Mouse (Mus musculus) small intestine, adult 2 months (tissue): ENCODE measurements at regions not wholly inside any gene's neighbourhood (a gene's known extent, or its start where the extent isn't known, plus 50 kb on each side); places are given as distances from the start of the nearest gene placed in this dataset.

Experiments
- CTCF ChIP-seq: fragments of 200-500 bp; IDR thresholded peaks from 2 replicates; pipeline ENCODE4 v1.5.1; 2012; ENCODE audit warnings: low read depth, mild to moderate bottlenecking, control low read depth, inconsistent platforms, low read length, moderate library complexity, mixed read lengths; ENCODE audit not compliant: insufficient replicate concordance, insufficient read length; ENCODE audit errors: extremely low read depth
- POLR2A ChIP-seq: fragments of 200-500 bp; IDR thresholded peaks from 2 replicates; pipeline ENCODE4 v1.6.1; 2012; ENCODE audit warnings: low read depth, mild to moderate bottlenecking, control low read depth, inconsistent platforms, low read length, moderate library complexity

DNA sequence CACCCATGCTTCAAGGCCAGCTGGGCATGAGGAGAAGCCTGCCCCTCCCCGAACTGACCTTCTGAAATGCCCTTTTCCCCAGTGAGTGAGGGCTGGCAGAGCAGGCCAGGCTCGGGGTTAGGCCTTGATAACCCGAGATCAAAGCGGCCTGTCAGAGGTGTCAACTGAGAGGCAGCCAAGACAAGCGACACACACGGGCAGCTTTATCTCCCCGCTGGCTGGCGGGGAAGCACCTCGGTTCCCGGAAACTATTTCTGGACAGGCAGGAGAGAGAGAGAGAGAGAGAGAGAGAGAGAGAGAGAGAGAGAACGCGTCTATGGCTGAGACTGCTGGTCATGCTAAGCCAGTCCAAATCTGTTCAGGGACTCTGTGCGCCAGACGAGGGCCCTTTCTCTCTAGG is 95.3 kb upstream of the Tbx3 start:
- no peak for TF ChIP-seq CTCF
- TF ChIP-seq POLR2A: no peak
